Mouse (Mus musculus) myocyte (in vitro differentiated cells): ENCODE measurements around the gene Tmem132e. TPM values are rescaled to one million over a fixed set of nuclear protein-coding genes. Genes with fewer than 3 reads are reported as not detected.

Experiments used
- H3K27me3 ChIP-seq: one replicate; pipeline ENCODE4 v1.6.1; 2011; ENCODE audit not compliant: control insufficient read depth, insufficient read depth, insufficient read length
- H3K36me3 ChIP-seq: one replicate; pipeline ENCODE4 v1.6.1; 2011; ENCODE audit not compliant: control insufficient read depth, insufficient read depth
- H3K4me2 ChIP-seq: one replicate; pipeline ENCODE4 v1.6.1; 2011; ENCODE audit warnings: low read depth, control low read depth
- H3K4me3 ChIP-seq: one replicate; pipeline ENCODE4 v1.5.1; 2011; ENCODE audit warnings: mild to moderate bottlenecking, control low read depth, moderate library complexity
- H3K79me2 ChIP-seq: one replicate; pipeline ENCODE4 v1.6.1; 2011; ENCODE audit not compliant: control insufficient read depth, insufficient read depth
- H3ac ChIP-seq: one replicate; pipeline ENCODE4 v1.6.1; 2011; ENCODE audit not compliant: control insufficient read depth, insufficient read length
- CEBPB ChIP-seq: IDR thresholded peaks from 2 replicates; pipeline ENCODE4 v1.6.1; 2011; ENCODE audit warnings: mild to moderate bottlenecking, moderate library complexity; ENCODE audit not compliant: poor library complexity, insufficient read depth, severe bottlenecking
- E2F4 ChIP-seq: IDR thresholded peaks from one replicate; pipeline ENCODE4 v1.6.1; 2011; ENCODE audit warnings: mild to moderate bottlenecking, control low read depth, moderate library complexity; ENCODE audit not compliant: insufficient read depth
- MAX ChIP-seq: IDR thresholded peaks from one replicate; pipeline ENCODE4 v1.6.1; 2011; ENCODE audit warnings: low read depth, mild to moderate bottlenecking, control low read depth
- MYOD1 ChIP-seq, 3 experiments: IDR thresholded peaks; one replicate each; pipeline ENCODE4 v1.6.1; 2011; ENCODE audit warnings: control low read depth in 2 of 3, low read depth in 2 of 3, mild to moderate bottlenecking in 2 of 3, moderate library complexity in 1 of 3; ENCODE audit not compliant: insufficient read length in 2 of 3, control insufficient read depth in 1 of 3
- MYOG ChIP-seq, 3 experiments: IDR thresholded peaks; one replicate each; pipeline ENCODE4 v1.6.1; 2011; ENCODE audit warnings: control low read depth in 2 of 3, low read depth in 2 of 3, mild to moderate bottlenecking in 2 of 3; ENCODE audit not compliant: insufficient read length in 2 of 3, control insufficient read depth in 1 of 3, insufficient read depth in 1 of 3
- POLR2A ChIP-seq: IDR thresholded peaks from one replicate; pipeline ENCODE4 v1.6.1; 2011; ENCODE audit warnings: low read depth, mild to moderate bottlenecking, control low read depth, moderate library complexity; ENCODE audit not compliant: insufficient read length
- POLR2AphosphoS2 ChIP-seq: IDR thresholded peaks from one replicate; pipeline ENCODE4 v1.6.1; 2011; ENCODE audit warnings: low read depth, control low read depth; ENCODE audit not compliant: insufficient read length
- REST ChIP-seq: IDR thresholded peaks from one replicate; pipeline ENCODE4 v1.6.1; 2011; ENCODE audit warnings: mild to moderate bottlenecking, control low read depth, moderate library complexity; ENCODE audit not compliant: insufficient read depth, insufficient read length
- SRF ChIP-seq: IDR thresholded peaks from one replicate; pipeline ENCODE4 v1.6.1; 2011; ENCODE audit warnings: low read depth; ENCODE audit not compliant: control insufficient read depth, insufficient read length
- TCF12 ChIP-seq: IDR thresholded peaks from one replicate; pipeline ENCODE4 v1.6.1; 2011; ENCODE audit warnings: mild to moderate bottlenecking, control low read depth; ENCODE audit not compliant: poor library complexity, insufficient read depth, severe bottlenecking
- TCF3 ChIP-seq: IDR thresholded peaks from one replicate; pipeline ENCODE4 v1.6.1; 2011; ENCODE audit warnings: low read depth, control low read depth; ENCODE audit not compliant: insufficient read length
- USF1 ChIP-seq: IDR thresholded peaks from one replicate; pipeline ENCODE4 v1.6.1; 2011; ENCODE audit warnings: low read depth, mild to moderate bottlenecking, control low read depth, moderate library complexity
- polyA plus RNA-seq: library from polyadenylated mRNA; unstranded; fragments of >200 nt; fragmentation: generic; extraction: Trizol; gene quantifications from one replicate; pipeline ENCODE4 v1.2.1, GENCODE M21; 2012; ENCODE audit warnings: missing spikeins

Gene Tmem132e
- polyA plus RNA-seq, 1 experiment, result not detected

DNA sequence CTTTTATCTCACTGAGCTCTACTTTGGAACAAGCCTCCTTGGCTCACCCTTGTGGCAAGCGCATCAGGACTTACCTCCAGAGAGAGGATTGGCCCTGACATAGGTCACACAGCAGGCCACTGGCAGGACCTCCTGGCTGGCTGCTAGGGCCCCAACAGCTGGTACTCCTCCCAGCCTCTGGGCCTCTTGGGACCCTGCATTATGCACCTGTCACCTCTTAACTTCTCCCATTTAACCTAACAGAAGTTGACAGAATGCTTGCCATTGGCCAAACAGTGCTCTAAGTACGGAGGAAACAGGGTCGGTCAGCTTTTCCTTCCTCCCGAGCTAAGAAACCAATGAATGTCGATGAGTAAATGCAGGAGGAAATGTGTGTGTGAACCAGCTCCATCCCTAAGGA, 33.2 kb downstream of the Tmem132e start:
- Histone ChIP-seq H3K27me3 (no peaks in the 10 kb centered on the region), H3K79me2 (no peaks in the 10 kb centered on the region), H3K36me3 (no peaks in the 10 kb centered on the region), H3ac (no peak overlapping the region), H3K4me2 (no peak overlapping the region), H3K4me3 (no peak overlapping the region)
- no peak for TF ChIP-seq TCF12
- TF ChIP-seq USF1, result no peak

DNA sequence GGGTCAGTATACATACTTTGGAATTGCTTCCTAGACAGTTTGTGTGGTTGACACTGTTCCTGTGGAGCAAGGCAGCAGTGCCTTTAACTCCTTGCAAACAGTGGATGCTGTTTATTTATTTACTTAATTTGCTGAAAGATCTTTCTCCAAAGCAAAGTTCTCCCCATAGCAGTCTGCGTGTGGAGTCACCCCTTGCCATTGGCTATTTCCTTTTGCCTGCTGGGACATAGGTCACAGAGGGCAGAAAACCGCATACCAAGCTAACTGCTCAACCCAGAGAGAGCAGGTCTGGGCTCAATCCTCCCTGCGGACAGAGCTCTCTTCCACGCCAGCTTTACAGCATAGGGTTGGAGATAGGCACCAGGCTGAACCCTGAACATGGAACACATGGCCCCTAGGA, 34.8 kb downstream of the Tmem132e start:
- Histone ChIP-seq H3K4me2 (no peak overlapping the region), H3K4me3 (no peak overlapping the region), H3K27me3 (no peaks in the 10 kb centered on the region), H3K36me3 (no peaks in the 10 kb centered on the region), H3ac (no peak overlapping the region), H3K79me2 (no peaks in the 10 kb centered on the region)
- TF ChIP-seq REST (no peak), CEBPB (no peak), POLR2A (no peak), MAX (no peak), TCF12 (no peak), POLR2AphosphoS2 (no peak), TCF3 (no peak), E2F4 (no peak), MYOD1 (IDR thresholded peaks at IDR 0.05; ENCODE audit: control insufficient read depth in 1 of 3, insufficient read length in 2 of 3, low read depth in 2 of 3) (no peak), MYOG (IDR thresholded peaks at IDR 0.05; ENCODE audit: control insufficient read depth in 1 of 3, insufficient read depth in 1 of 3, insufficient read length in 2 of 3, low read depth in 2 of 3) (no peak), SRF (no peak), USF1 (no peak)

DNA sequence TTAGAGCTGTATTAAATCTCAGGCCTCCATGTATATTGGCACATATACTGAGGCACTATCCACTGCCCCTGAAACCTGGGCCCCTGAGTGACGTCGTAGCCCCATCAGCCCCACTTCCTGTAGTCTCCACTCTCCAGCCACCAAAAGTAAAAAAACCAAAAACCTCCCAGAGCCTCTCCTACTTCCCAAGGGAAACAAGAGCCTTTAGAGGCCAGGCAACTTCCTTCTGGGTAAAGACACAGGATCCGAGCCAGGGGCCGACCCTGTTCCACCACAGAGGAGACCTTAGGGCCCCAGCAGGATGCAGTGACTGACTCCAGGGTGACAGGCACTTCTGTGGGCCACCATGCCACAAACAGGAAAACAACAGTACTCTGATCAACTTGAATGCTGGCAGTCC, 40.1 kb downstream of the Tmem132e start:
- H3K27me3 ChIP-seq, result peaks cover 13% of the 10 kb centered on the region
- no peaks in the 10 kb centered on the region for H3K79me2 ChIP-seq
- no peak overlapping the region for H3ac ChIP-seq
- no peak overlapping the region for H3K4me2 ChIP-seq
- no peak for TF ChIP-seq MYOG (IDR thresholded peaks at IDR 0.05; ENCODE audit: control insufficient read depth in 1 of 3, insufficient read depth in 1 of 3, insufficient read length in 2 of 3, low read depth in 2 of 3)
- TF ChIP-seq E2F4, result no peak
- TF ChIP-seq TCF3, result no peak
- TF ChIP-seq POLR2A, result no peak
- TF ChIP-seq MYOD1 (IDR thresholded peaks at IDR 0.05; ENCODE audit: control insufficient read depth in 1 of 3, insufficient read length in 2 of 3, low read depth in 2 of 3), result no peak
- no peak for TF ChIP-seq POLR2AphosphoS2
- no peak for TF ChIP-seq REST
- no peaks in the 10 kb centered on the region for H3K36me3 ChIP-seq
- H3K4me3 ChIP-seq, result no peak overlapping the region

DNA sequence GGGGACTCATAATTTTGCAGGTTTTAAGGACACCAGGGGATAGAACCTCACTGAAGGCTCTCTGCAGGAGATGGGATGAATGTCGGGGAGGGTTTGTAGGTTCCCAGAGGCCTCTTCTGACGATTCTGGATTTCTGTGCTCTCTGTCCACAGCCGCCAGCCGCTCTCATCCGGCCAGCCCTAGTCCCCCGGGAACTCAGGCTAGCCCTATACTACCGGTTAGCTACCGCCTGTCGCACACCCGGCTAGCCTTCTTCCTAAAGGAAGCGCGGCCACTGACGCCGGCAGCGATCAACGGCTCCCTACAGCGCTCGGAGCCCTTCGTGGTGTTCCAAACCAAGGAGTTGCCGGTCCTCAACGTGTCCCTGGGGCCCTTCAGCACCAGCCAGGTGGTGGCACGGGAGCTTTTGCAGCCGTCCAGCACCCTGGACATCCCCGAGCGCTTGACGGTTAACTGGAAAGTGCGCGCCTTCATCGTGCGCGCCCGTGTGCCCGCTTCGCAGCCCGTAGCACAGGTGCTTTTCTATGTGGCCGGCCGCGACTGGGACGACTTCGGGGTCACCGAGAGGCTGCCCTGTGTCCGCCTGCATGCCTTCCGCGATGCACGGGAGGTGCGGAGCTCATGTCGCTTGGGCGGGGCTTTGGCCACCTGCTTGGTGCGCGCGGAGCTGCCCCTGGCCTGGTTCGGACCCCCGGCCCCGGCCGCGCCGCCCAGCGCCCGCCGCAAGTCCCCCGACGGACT, 45.6 kb downstream of the Tmem132e start:
- H3K4me3 ChIP-seq, result no peak overlapping the region
- no peaks in the 10 kb centered on the region for H3K36me3 ChIP-seq
- H3K27me3 ChIP-seq, result peaks cover 26% of the 10 kb centered on the region
- H3ac ChIP-seq, result no peak overlapping the region
- H3K79me2 ChIP-seq, result no peaks in the 10 kb centered on the region
- TF ChIP-seq MAX, result no peak
- no peak for TF ChIP-seq USF1
- TF ChIP-seq TCF3, result no peak
- TF ChIP-seq CEBPB, result no peak
- no peak for TF ChIP-seq MYOD1 (IDR thresholded peaks at IDR 0.05; ENCODE audit: control insufficient read depth in 1 of 3, insufficient read length in 2 of 3, low read depth in 2 of 3)
- no peak for TF ChIP-seq E2F4
- TF ChIP-seq REST, result no peak
- no peak for TF ChIP-seq POLR2AphosphoS2
- no peak for TF ChIP-seq SRF
- TF ChIP-seq MYOG (IDR thresholded peaks at IDR 0.05; ENCODE audit: control insufficient read depth in 1 of 3, insufficient read depth in 1 of 3, insufficient read length in 2 of 3, low read depth in 2 of 3), result no peak
- no peak for TF ChIP-seq TCF12
- no peak for TF ChIP-seq POLR2A
- no peak overlapping the region for H3K4me2 ChIP-seq

DNA sequence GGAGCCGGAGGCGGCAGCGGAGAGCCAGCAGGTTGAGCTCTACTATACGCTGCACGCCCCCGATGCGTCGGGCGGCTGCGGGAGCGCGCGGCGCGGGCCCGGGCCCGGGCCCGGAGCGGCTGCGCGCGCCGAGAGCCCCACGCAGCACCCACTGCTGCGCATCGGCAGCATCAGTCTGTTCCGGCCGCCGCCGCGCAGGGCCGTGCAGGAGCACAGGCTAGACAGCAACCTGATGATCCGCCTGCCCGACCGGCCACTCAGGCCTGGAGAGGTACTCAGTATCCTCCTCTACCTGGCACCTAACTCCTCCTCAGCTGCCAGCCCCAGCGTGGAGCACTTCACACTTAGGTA, 46.1 kb downstream of the Tmem132e start:
- Histone ChIP-seq H3K79me2 (no peaks in the 10 kb centered on the region), H3K27me3 (peaks cover 26% of the 10 kb centered on the region), H3K36me3 (no peaks in the 10 kb centered on the region), H3ac (no peak overlapping the region), H3K4me2 (no peak overlapping the region), H3K4me3 (no peak overlapping the region)
- no peak for TF ChIP-seq REST
